Mouse (Mus musculus): ENCODE results near the gene Slc12a9. TPM values are rescaled to one million over a fixed set of nuclear protein-coding genes. Genes with fewer than 3 reads are reported as not detected.

The Slc12a9 gene
- polyA plus RNA-seq, 1 experiment from 2014 or later, result 9.7 TPM

- no peak for TF ChIP-seq CTCF (IDR thresholded peaks at IDR 0.05; ENCODE audit: low read depth)
- ATAC-seq (ENCODE audit: insufficient read depth) (no peak), DNase-seq (no peak)
- H3K4me1 ChIP-seq (ENCODE audit: insufficient read depth), result peaks cover 17% of the 10 kb centered on the region
- no peaks in the 10 kb centered on the region for H3K27me3 ChIP-seq (ENCODE audit: insufficient read depth, low read length)
- 0 out of 2 replicates have a peak overlapping the region, but pooled peaks have one; percentile 10 for H3K9ac ChIP-seq
- 47% methylated on average over 4 of the region's 4 CpGs for WGBS
- no peaks in the 10 kb centered on the region for H3K9me3 ChIP-seq (ENCODE audit: low read depth, low read length)
- H3K27ac ChIP-seq (ENCODE audit: low read depth), result no peak overlapping the region
- 0 out of 2 replicates have a peak overlapping the region, but pooled peaks have one; percentile 2 for H3K4me3 ChIP-seq (ENCODE audit: low read depth, low read length)
- H3K4me2 ChIP-seq, result peak overlapping the region; percentile 81
- H3K36me3 ChIP-seq (ENCODE audit: insufficient read depth), result peaks cover 74% of the 10 kb centered on the region
Measured at GRCm38 (mm10) chr5:137304816-137305215, 28.6 kb downstream of the Slc12a9 start.

DNA sequence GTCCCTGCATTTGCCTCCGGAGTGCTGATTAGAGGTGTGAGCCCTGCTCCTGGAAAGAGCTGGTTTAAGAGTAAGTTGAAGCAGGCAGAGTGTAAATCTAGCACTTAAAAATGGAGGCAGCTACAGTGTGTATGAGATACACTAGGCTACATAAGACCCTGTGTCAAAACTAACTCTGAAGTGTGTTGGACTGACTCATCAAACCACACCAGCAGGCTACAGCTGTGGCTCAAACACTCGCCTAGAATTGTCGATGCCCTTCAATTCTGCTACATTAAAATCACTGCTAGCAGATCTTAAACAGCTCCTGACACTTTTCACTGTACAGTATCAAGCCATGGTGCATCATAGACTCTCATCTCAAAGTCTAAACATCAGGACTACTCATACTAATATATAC is 29.2 kb downstream of the Slc12a9 start:
- no peak overlapping the region for H3K27ac ChIP-seq (ENCODE audit: low read depth)
- 63% methylated on average over 3 of the region's 3 CpGs for WGBS
- peaks cover 74% of the 10 kb centered on the region for H3K36me3 ChIP-seq (ENCODE audit: insufficient read depth)

GRCm38 (mm10) chr5:137303609-137304008 is 29.8 kb downstream of the Slc12a9 start:
- Histone ChIP-seq H3K9me3 (ENCODE audit: low read depth, low read length) (no peaks in the 10 kb centered on the region), H3K4me3 (ENCODE audit: low read depth, low read length) (no peak overlapping the region), H3K27me3 (ENCODE audit: insufficient read depth, low read length) (no peaks in the 10 kb centered on the region), H3K4me2 (no peak overlapping the region), H3K27ac (ENCODE audit: low read depth) (no peak overlapping the region), H3K4me1 (ENCODE audit: insufficient read depth) (peaks cover 17% of the 10 kb centered on the region), H3K36me3 (ENCODE audit: insufficient read depth) (peaks cover 74% of the 10 kb centered on the region), H3K9ac (no peak overlapping the region)
- TF ChIP-seq CTCF (IDR thresholded peaks at IDR 0.05; ENCODE audit: low read depth), result no peak
- ATAC-seq (ENCODE audit: insufficient read depth), result no peak
- DNase-seq, result no peak
- WGBS, result 52% methylated on average over 4 of the region's 4 CpGs

More for the DNA sequence above, 29.2 kb downstream of the Slc12a9 start:
- Histone ChIP-seq H3K4me2 (peak overlapping the region; percentile 81), H3K27me3 (ENCODE audit: insufficient read depth, low read length) (no peaks in the 10 kb centered on the region), H3K4me1 (ENCODE audit: insufficient read depth) (peaks cover 17% of the 10 kb centered on the region), H3K9me3 (ENCODE audit: low read depth, low read length) (no peaks in the 10 kb centered on the region), H3K4me3 (ENCODE audit: low read depth, low read length) (no peak overlapping the region), H3K9ac (no peak overlapping the region)
- TF ChIP-seq CTCF (IDR thresholded peaks at IDR 0.05; ENCODE audit: low read depth), result no peak
- ATAC-seq (ENCODE audit: insufficient read depth), result no peak
- no peak for DNase-seq

DNA sequence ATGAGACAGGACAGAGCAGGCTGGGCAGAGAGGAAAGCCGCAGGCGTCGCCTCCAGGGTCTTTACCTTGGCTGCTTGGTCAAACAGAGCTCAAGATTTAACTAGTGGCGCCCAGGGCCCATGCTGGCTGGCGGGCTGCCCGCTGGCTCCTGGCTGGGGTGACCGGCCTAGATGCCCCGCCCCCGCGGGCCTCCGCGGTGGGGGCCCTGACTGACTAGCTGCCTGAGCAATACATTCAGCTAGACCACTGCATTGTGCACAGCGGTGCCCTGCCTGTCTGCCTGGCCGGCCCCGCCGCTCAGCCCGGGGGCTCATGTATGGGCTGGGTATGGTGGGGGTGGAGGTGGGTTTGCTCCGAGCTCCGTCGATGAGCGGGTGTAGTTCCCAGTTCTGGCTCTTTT is 32.1 kb downstream of the Slc12a9 start:
- Histone ChIP-seq H3K4me1 (ENCODE audit: insufficient read depth) (peaks cover 15% of the 10 kb centered on the region), H3K27me3 (ENCODE audit: insufficient read depth, low read length) (no peaks in the 10 kb centered on the region), H3K27ac (ENCODE audit: low read depth) (no peak overlapping the region), H3K4me2 (no peak overlapping the region), H3K4me3 (ENCODE audit: low read depth, low read length) (no peak overlapping the region), H3K9me3 (ENCODE audit: low read depth, low read length) (no peaks in the 10 kb centered on the region), H3K9ac (no peak overlapping the region), H3K36me3 (ENCODE audit: insufficient read depth) (peaks cover 94% of the 10 kb centered on the region)
- DNase-seq (peak; percentile 60), ATAC-seq (ENCODE audit: insufficient read depth) (no peak; the same call in 1 of the 2 replicates)
- 79% methylated on average over 21 of the region's 21 CpGs for WGBS
- TF ChIP-seq CTCF (IDR thresholded peaks at IDR 0.05; ENCODE audit: low read depth), result no peak

GRCm38 (mm10) chr5:137299240-137299639 is 34.2 kb downstream of the Slc12a9 start:
- DNase-seq (no peak), ATAC-seq (ENCODE audit: insufficient read depth) (no peak)
- Histone ChIP-seq H3K4me3 (ENCODE audit: low read depth, low read length) (no peak overlapping the region), H3K4me2 (no peak overlapping the region), H3K27ac (ENCODE audit: low read depth) (no peak overlapping the region), H3K36me3 (ENCODE audit: insufficient read depth) (peaks cover 96% of the 10 kb centered on the region), H3K27me3 (ENCODE audit: insufficient read depth, low read length) (no peaks in the 10 kb centered on the region), H3K9me3 (ENCODE audit: low read depth, low read length) (no peaks in the 10 kb centered on the region), H3K9ac (no peak overlapping the region), H3K4me1 (ENCODE audit: insufficient read depth) (no peaks in the 10 kb centered on the region)
- TF ChIP-seq CTCF (IDR thresholded peaks at IDR 0.05; ENCODE audit: low read depth), result no peak
- 85% methylated on average over 7 of the region's 7 CpGs for WGBS

GRCm38 (mm10) chr5:137297126-137297525 is 36.3 kb downstream of the Slc12a9 start:
- no peak overlapping the region for H3K9ac ChIP-seq
- no peaks in the 10 kb centered on the region; the same call in 1 of the 2 replicates for H3K27me3 ChIP-seq (ENCODE audit: insufficient read depth, low read length)
- ATAC-seq (ENCODE audit: insufficient read depth) (no peak), DNase-seq (no peak)
- WGBS, result 87% methylated on average over 14 of the region's 14 CpGs
- no peak for TF ChIP-seq CTCF (IDR thresholded peaks at IDR 0.05; ENCODE audit: low read depth)
- peaks cover 75% of the 10 kb centered on the region for H3K36me3 ChIP-seq (ENCODE audit: insufficient read depth)
- H3K4me1 ChIP-seq (ENCODE audit: insufficient read depth), result no peaks in the 10 kb centered on the region
- H3K4me3 ChIP-seq (ENCODE audit: low read depth, low read length), result no peak overlapping the region
- H3K4me2 ChIP-seq, result no peak overlapping the region
- no peak overlapping the region for H3K27ac ChIP-seq (ENCODE audit: low read depth)
- H3K9me3 ChIP-seq (ENCODE audit: low read depth, low read length), result no peaks in the 10 kb centered on the region

GRCm38 (mm10) chr5:137295712-137296111 is 37.7 kb downstream of the Slc12a9 start:
- Histone ChIP-seq H3K9me3 (ENCODE audit: low read depth, low read length) (no peaks in the 10 kb centered on the region), H3K4me3 (ENCODE audit: low read depth, low read length) (no peak overlapping the region), H3K36me3 (ENCODE audit: insufficient read depth) (peaks cover 61% of the 10 kb centered on the region), H3K9ac (no peak overlapping the region), H3K27me3 (ENCODE audit: insufficient read depth, low read length) (peaks cover 7% of the 10 kb centered on the region), H3K4me1 (ENCODE audit: insufficient read depth) (no peaks in the 10 kb centered on the region), H3K27ac (ENCODE audit: low read depth) (no peak overlapping the region), H3K4me2 (peak overlapping the region; percentile 100; the same call in 1 of the 2 replicates)
- no peak for TF ChIP-seq CTCF (IDR thresholded peaks at IDR 0.05; ENCODE audit: low read depth)
- DNase-seq, result no peak
- no peak for ATAC-seq (ENCODE audit: insufficient read depth)
- WGBS, result 92% methylated on average over 15 of the region's 15 CpGs
